Mouse (Mus musculus): ENCODE data around the gene Rad54l2. TPM values are rescaled to one million over a fixed set of nuclear protein-coding genes. Genes with fewer than 3 reads are reported as not detected.

The Rad54l2 gene
- polyA plus RNA-seq, 1 experiment from 2014 or later = 8.8 TPM

DNA sequence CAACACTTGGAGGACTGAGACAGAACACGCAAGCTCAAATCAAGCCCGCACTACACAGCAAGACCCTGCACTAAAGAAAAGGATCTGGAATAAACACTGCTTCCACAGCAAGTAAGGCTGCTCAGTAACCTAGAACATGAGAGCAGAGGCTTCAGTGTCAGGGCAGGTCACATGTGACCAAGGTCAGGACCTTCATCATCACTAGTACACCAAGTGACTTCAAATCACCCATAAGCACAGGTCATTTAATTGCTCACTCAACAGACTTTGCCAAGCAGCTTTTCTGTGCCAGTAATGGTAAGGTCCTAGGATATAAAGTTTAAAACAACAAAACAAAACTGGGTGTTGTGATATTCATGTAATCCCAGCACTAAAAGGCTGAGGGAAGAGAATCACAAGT lies 5.4 kb downstream of the Rad54l2 start:
- Histone ChIP-seq H3K9ac (no peak overlapping the region), H3K4me2 (no peak overlapping the region), H3K27ac (no peak overlapping the region), H3K27me3 (no peaks in the 10 kb centered on the region), H3K9me3 (replicated peaks) (no peaks in the 10 kb centered on the region), H3K4me1 (peaks cover 16% of the 10 kb centered on the region), H3K36me3 (ENCODE audit: poor library complexity, severe bottlenecking) (no peaks in the 10 kb centered on the region), H3K4me3 (no peak overlapping the region)
- ATAC-seq = no peak
- 96% methylated on average over 2 of the region's 2 CpGs for WGBS

DNA sequence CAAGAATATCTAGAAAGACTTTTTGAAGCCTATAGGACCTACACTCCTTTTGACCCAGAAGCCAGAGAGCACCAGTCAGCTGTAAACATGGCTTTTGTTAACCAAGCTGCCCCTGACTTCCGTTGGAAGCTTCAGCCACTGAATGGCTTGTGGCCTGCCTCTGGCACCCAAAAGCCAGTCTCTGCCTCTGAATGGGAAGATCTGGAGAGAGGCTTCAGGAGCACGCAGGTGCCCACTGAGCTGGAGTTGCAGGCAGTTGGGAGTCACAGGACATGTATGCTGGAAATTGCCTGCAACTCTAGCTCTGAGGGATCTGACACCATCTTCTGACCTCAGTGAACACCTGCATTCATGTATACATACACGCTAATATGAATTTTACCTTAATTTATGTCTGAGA lies 8.9 kb downstream of the Rad54l2 start:
- H3K27ac ChIP-seq = no peak overlapping the region
- no peaks in the 10 kb centered on the region for H3K9me3 ChIP-seq (replicated peaks)
- H3K36me3 ChIP-seq (ENCODE audit: poor library complexity, severe bottlenecking) = no peaks in the 10 kb centered on the region
- no peak overlapping the region for H3K9ac ChIP-seq
- no peaks in the 10 kb centered on the region for H3K4me1 ChIP-seq
- no peaks in the 10 kb centered on the region for H3K27me3 ChIP-seq
- ATAC-seq = no peak
- no peak overlapping the region for H3K4me2 ChIP-seq
- no peak overlapping the region for H3K4me3 ChIP-seq
- WGBS = 88% methylated on average over 3 of the region's 3 CpGs

DNA sequence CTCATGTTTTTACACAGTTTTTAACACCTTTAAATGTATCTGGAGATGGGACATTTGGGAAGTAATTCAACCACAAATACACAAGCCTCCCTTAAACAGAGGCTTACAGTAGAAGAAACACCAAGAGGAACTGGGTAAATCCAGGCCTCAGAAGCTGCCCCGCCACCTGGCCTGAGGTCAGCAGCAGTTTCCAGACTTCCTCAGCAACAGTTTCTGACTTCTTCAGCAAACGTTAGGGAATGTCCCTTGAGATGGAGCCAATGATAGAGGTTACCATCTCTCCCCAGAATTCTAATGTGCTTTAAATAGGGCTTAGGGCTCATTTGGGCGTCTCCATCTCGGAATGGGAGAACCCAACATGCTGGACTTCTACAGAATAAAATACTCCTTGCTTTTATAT lies 10.7 kb downstream of the Rad54l2 start:
- no peaks in the 10 kb centered on the region for H3K4me1 ChIP-seq
- H3K4me3 ChIP-seq = no peak overlapping the region
- no peak for ATAC-seq
- no peak overlapping the region for H3K27ac ChIP-seq
- H3K9ac ChIP-seq = no peak overlapping the region
- no peaks in the 10 kb centered on the region for H3K36me3 ChIP-seq (ENCODE audit: poor library complexity, severe bottlenecking)
- no peaks in the 10 kb centered on the region for H3K9me3 ChIP-seq (replicated peaks)
- H3K4me2 ChIP-seq = no peak overlapping the region
- WGBS = 95% methylated on average over 4 of the region's 4 CpGs
- H3K27me3 ChIP-seq = no peaks in the 10 kb centered on the region

DNA sequence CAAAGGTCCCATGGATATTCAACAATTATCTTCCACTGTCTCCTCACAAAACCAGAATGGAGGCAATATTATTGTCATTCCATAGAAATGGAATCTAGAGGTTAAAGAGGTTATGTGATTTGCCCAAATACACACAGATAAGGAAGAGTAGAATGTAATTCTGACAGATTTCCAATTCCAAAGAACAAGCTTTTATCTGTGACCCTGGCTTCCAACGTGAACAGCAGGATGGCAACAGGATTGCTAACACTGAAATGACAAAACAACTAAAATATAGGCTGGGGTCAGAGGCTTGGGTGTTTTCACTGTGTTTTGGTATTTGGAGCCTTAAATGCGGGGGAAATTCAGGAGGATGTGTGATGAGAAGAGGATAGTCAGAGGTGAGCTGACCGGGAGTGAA lies 11.6 kb downstream of the Rad54l2 start:
- H3K36me3 ChIP-seq (ENCODE audit: poor library complexity, severe bottlenecking) = no peaks in the 10 kb centered on the region
- H3K4me1 ChIP-seq = no peaks in the 10 kb centered on the region
- H3K9ac ChIP-seq = no peak overlapping the region
- no peak overlapping the region for H3K4me3 ChIP-seq
- WGBS = 91% methylated on average over 3 of the region's 3 CpGs
- no peak overlapping the region for H3K27ac ChIP-seq
- H3K4me2 ChIP-seq = no peak overlapping the region
- no peak for ATAC-seq
- no peaks in the 10 kb centered on the region for H3K9me3 ChIP-seq (replicated peaks)
- H3K27me3 ChIP-seq = no peaks in the 10 kb centered on the region

DNA sequence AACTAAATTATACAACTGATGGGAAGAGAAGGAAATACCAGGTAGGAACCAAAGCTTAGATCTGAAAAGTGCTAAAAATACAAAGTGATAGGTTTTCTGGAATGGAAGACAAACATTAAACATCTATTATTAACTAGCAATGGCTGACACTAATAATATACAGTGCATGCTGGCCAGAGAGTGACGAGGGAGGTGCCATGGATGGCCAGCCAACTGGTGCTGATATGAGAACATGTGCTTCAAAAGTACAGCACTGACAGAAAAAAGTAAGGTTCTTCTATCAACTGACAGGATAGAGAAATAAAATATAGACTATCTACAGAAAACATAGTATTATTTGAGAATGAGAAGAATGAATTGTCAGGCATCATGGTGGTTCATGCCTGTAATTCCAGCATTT lies 12.9 kb downstream of the Rad54l2 start:
- no peaks in the 10 kb centered on the region for H3K9me3 ChIP-seq (replicated peaks)
- H3K4me2 ChIP-seq = no peak overlapping the region
- H3K9ac ChIP-seq = no peak overlapping the region
- H3K4me1 ChIP-seq = no peaks in the 10 kb centered on the region
- ATAC-seq = no peak
- 97% methylated on average over 1 of the region's 1 CpGs for WGBS
- no peaks in the 10 kb centered on the region for H3K27me3 ChIP-seq
- no peak overlapping the region for H3K4me3 ChIP-seq
- H3K27ac ChIP-seq = no peak overlapping the region
- H3K36me3 ChIP-seq (ENCODE audit: poor library complexity, severe bottlenecking) = no peaks in the 10 kb centered on the region

DNA sequence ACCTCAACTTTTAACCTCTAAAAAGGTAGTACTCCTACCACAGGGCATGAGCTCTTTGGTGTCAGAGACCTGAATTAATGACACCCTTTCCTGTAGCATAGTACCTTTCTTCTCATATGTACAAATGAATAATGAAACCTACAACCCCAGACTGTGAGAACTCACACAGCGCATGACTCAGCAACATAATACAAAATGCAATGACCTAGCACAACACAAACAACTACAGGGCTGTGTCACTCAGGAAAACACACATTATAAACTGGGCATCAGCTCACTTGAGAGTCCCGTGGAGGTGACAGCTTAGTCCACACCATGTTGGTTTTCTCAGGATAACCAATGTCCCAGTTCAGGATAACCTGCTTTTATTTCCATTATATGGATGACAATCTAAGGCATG lies 17.2 kb downstream of the Rad54l2 start:
- no peak for ATAC-seq
- H3K4me3 ChIP-seq = no peak overlapping the region
- WGBS = 93% methylated on average over 2 of the region's 2 CpGs
- no peak overlapping the region for H3K9ac ChIP-seq
- H3K27ac ChIP-seq = no peak overlapping the region
- H3K36me3 ChIP-seq (ENCODE audit: poor library complexity, severe bottlenecking) = no peaks in the 10 kb centered on the region
- H3K4me2 ChIP-seq = no peak overlapping the region
- H3K4me1 ChIP-seq = no peaks in the 10 kb centered on the region
- no peaks in the 10 kb centered on the region for H3K9me3 ChIP-seq (replicated peaks)
- no peaks in the 10 kb centered on the region for H3K27me3 ChIP-seq

DNA sequence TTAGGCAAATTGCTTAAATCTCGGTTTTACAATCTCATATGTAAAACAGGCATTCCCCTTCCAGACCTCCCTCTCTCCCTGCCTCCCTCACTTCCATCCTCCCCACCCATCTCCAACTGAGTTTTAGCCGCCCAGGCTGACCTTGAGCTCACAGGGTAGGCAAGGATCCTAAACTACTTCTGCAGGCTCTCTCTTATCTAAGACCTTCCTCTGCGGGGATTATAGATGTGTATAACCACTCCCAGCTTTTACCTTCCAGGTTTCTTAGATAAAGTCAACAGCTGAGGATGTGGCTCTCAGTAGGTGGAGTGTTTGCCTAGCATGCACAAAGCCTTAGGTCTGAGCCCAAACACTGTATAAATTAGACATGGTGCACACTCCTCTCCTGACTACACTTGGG lies 18.8 kb downstream of the Rad54l2 start:
- H3K36me3 ChIP-seq (ENCODE audit: poor library complexity, severe bottlenecking) = no peaks in the 10 kb centered on the region
- H3K27ac ChIP-seq = no peak overlapping the region
- no peaks in the 10 kb centered on the region for H3K9me3 ChIP-seq (replicated peaks)
- H3K4me2 ChIP-seq = no peak overlapping the region
- 90% methylated on average over 3 of the region's 3 CpGs for WGBS
- H3K4me3 ChIP-seq = no peak overlapping the region
- no peaks in the 10 kb centered on the region for H3K27me3 ChIP-seq
- H3K4me1 ChIP-seq = no peaks in the 10 kb centered on the region
- no peak for ATAC-seq
- H3K9ac ChIP-seq = no peak overlapping the region

DNA sequence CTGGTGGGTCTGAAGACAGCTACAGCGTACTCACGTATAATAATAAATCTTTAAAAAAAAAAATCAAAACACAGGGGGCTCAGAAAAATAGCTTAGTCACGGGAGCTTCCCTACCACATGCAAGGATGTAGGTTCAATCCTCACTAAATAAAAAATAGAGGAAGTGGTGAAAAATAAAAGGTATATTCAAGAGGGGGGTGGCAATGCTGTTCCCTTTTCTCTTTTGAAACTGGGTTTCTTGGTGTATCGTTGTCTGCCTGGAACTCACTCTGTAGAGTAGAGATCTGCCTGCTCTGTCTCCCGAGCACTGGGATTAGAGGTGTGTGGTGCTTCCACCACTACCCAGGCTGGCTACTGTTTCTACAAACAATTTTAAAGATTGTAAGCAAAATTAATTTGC lies 19.2 kb downstream of the Rad54l2 start:
- 95% methylated on average over 5 of the region's 5 CpGs for WGBS
- H3K4me3 ChIP-seq = no peak overlapping the region
- no peak for ATAC-seq
- no peaks in the 10 kb centered on the region for H3K36me3 ChIP-seq (ENCODE audit: poor library complexity, severe bottlenecking)
- H3K27me3 ChIP-seq = no peaks in the 10 kb centered on the region
- no peak overlapping the region for H3K4me2 ChIP-seq
- no peak overlapping the region for H3K27ac ChIP-seq
- no peak overlapping the region for H3K9ac ChIP-seq
- H3K4me1 ChIP-seq = no peaks in the 10 kb centered on the region
- H3K9me3 ChIP-seq (replicated peaks) = no peaks in the 10 kb centered on the region

DNA sequence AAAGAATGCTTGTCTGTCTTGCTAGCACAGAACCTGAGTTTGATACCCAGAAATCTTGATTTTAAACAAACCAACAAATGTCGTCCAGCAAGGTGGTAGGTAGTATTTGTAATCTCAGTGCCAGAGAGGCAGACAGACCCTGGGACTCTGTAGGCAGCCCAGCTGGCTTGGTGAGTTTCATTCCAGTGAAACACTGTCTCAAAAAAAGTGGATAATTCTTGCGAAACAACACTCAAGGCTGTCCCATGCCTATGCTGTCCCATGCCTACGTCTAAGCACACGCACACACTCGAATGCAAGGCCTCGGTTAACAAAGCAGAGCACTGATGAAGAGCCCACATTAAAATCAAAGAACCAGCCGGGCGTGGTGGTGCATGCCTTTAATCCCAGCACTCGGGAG lies 32.6 kb downstream of the Rad54l2 start:
- WGBS = 91% methylated on average over 9 of the region's 9 CpGs
- no peaks in the 10 kb centered on the region for H3K9me3 ChIP-seq (replicated peaks)
- no peak overlapping the region for H3K4me3 ChIP-seq
- H3K4me2 ChIP-seq = no peak overlapping the region
- ATAC-seq = no peak
- H3K36me3 ChIP-seq (ENCODE audit: poor library complexity, severe bottlenecking) = peaks cover 22% of the 10 kb centered on the region
- H3K4me1 ChIP-seq = no peaks in the 10 kb centered on the region
- no peak overlapping the region for H3K9ac ChIP-seq
- H3K27me3 ChIP-seq = no peaks in the 10 kb centered on the region
- no peak overlapping the region for H3K27ac ChIP-seq

DNA sequence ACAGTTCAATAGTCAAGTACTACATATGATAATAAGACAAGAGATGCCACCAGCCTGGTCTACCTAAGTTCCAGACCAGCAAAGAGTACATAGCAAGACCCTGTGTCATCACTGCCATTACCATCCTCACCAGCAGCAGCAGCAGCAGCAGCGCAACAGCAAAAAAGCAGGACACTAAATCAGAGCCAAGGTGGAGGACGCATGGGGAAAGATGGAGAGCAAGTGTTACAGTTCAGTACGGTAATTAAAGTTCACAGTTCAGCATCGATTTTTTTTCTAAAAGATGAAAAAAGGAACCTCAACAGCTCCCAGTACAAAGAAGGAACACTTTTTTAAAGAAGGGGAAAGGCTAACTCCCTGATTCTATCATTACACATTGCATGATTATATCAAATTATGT lies 33.2 kb downstream of the Rad54l2 start:
- Histone ChIP-seq H3K9me3 (replicated peaks) (no peaks in the 10 kb centered on the region), H3K9ac (no peak overlapping the region), H3K36me3 (ENCODE audit: poor library complexity, severe bottlenecking) (peaks cover 27% of the 10 kb centered on the region), H3K27me3 (no peaks in the 10 kb centered on the region), H3K4me3 (no peak overlapping the region), H3K4me2 (no peak overlapping the region), H3K27ac (no peak overlapping the region), H3K4me1 (no peaks in the 10 kb centered on the region)
- 90% methylated on average over 4 of the region's 4 CpGs for WGBS
- no peak for ATAC-seq

DNA sequence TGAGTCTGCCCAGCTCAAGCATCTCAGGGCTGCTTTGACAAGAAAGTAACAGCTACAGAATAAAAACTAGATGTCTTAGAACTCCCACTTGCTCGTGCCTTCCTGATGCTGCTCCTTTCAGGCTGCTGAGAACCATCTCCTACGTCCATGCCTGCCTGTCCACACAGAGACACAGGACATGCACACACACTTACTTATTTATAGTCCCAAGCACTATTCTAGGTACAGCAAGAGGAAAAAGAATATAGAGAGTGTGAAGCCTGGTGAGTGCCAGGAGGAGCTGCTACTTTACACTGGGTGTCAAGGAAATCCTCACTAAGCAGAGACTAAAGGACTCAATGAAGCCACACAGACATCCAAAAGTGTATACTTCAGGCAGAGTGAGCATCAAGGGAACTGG lies 34.7 kb downstream of the Rad54l2 start:
- Histone ChIP-seq H3K4me2 (no peak overlapping the region), H3K36me3 (ENCODE audit: poor library complexity, severe bottlenecking) (peaks cover 29% of the 10 kb centered on the region), H3K4me3 (no peak overlapping the region), H3K9ac (no peak overlapping the region), H3K27ac (no peak overlapping the region), H3K4me1 (no peaks in the 10 kb centered on the region), H3K27me3 (no peaks in the 10 kb centered on the region), H3K9me3 (replicated peaks) (no peaks in the 10 kb centered on the region)
- ATAC-seq = no peak
- 82% methylated on average over 2 of the region's 2 CpGs for WGBS

DNA sequence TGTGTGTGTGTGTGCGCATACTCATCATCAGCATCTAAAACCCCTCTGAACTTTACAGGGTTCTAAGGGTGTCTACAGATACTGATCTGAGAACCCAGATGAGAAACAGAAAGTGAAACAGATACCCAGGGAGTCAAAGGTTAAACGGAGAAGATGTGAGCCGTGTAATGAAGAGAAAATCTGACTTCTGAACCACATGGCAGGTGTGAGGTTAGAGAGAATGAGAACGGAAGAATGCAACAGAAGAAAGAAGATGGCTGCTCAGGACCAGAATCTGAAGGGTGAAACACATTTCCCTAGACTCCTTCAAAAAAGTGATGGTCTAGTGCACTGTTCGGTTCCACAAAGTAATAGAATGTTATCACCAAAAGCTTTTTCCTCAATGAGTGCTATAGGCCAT lies 36.9 kb downstream of the Rad54l2 start:
- no peak overlapping the region for H3K4me2 ChIP-seq
- H3K9me3 ChIP-seq (replicated peaks) = no peaks in the 10 kb centered on the region
- WGBS = 91% methylated on average over 5 of the region's 5 CpGs
- H3K9ac ChIP-seq = no peak overlapping the region
- H3K27ac ChIP-seq = no peak overlapping the region
- ATAC-seq = no peak
- peaks cover 43% of the 10 kb centered on the region for H3K36me3 ChIP-seq (ENCODE audit: poor library complexity, severe bottlenecking)
- no peaks in the 10 kb centered on the region for H3K27me3 ChIP-seq
- H3K4me1 ChIP-seq = no peaks in the 10 kb centered on the region
- no peak overlapping the region for H3K4me3 ChIP-seq

DNA sequence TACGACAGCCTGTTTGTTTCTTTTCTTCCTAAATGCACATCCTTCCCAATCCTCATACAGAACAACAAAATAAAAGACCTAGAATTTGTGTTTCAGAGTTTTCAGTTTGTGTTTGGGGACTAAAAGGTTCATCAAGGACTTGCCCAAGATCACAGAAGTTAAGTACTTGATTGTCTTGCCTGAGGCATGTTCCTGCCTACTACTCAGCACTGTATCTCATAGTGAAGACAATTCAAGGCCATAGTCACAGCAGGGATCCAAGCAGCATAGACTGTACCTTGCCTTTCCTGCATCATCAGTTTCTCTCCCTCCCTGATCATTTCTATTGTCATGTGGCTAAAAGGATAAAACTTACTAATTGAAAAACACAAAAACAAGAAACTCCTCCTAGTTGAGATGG lies 49.0 kb downstream of the Rad54l2 start:
- Histone ChIP-seq H3K9me3 (replicated peaks) (0 out of 2 replicates have a peak, but pooled peaks cover 2% of the 10 kb centered on the region), H3K36me3 (ENCODE audit: poor library complexity, severe bottlenecking) (peaks cover 5% of the 10 kb centered on the region; the same call in 1 of the 2 replicates), H3K4me1 (no peaks in the 10 kb centered on the region), H3K27ac (no peak overlapping the region), H3K9ac (no peak overlapping the region), H3K4me3 (no peak overlapping the region), H3K4me2 (no peak overlapping the region), H3K27me3 (no peaks in the 10 kb centered on the region)
- WGBS = 96% methylated on average over 1 of the region's 1 CpGs
- no peak for ATAC-seq
